Mouse (Mus musculus): ENCODE results near the gene 1810013L24Rik. TPM values are rescaled to one million over a fixed set of nuclear protein-coding genes. Genes with fewer than 3 reads are reported as not detected.

The 1810013L24Rik gene
- 12.5 and 13.8 TPM in 2 replicates for polyA plus RNA-seq (2014; fragmentation: Nextera tagmentation; extraction: Ambion mirVana)

GRCm38 (mm10) chr16:8829564-8830359 is at the start of gene 1810013L24Rik:
1810013L24Rik (plus strand) TSS chr16:8830100.
- ATAC-seq (replicated peaks; ENCODE audit: low FRiP score) = peak; percentile 91

GRCm38 (mm10) chr16:8780187-8780586 is 49.7 kb upstream of the 1810013L24Rik start:
- Histone ChIP-seq H3K36me3 (ENCODE audit: control insufficient read depth, insufficient read depth, low read length) (no peaks in the 10 kb centered on the region), H3K9me3 (ENCODE audit: control insufficient read depth, low read length) (no peaks in the 10 kb centered on the region), H3K9ac (ENCODE audit: low read depth, low read length) (no peak overlapping the region), H3K4me2 (no peak overlapping the region), H3K4me3 (ENCODE audit: low read depth, low read length) (no peak overlapping the region), H3K27me3 (replicated peaks; ENCODE audit: control insufficient read depth, insufficient read depth, low read length) (no peaks in the 10 kb centered on the region), H3K4me1 (replicated peaks; ENCODE audit: control insufficient read depth, insufficient read depth, low read length) (peaks cover 7% of the 10 kb centered on the region; the same call in 1 of the 2 replicates), H3K27ac (ENCODE audit: low read depth, low read length) (no peak overlapping the region)
- no peak for DNase-seq (ENCODE audit: low spot score)
- WGBS = 48% methylated on average over 3 of the region's 3 CpGs
- ATAC-seq (replicated peaks; ENCODE audit: low FRiP score) = no peak

More at GRCm38 (mm10) chr16:8829564-8830359, at the start of gene 1810013L24Rik:
- DNase-seq (ENCODE audit: low spot score) = peak; percentile 94
- H3K4me2 ChIP-seq = peak within 1 kb of the TSS; percentile 99
- H3K27me3 ChIP-seq (replicated peaks; ENCODE audit: control insufficient read depth, insufficient read depth, low read length) = no peaks in the 10 kb centered on the region
- WGBS = under 1% methylated on average over 80 of the region's 80 CpGs
- no peaks in the 10 kb centered on the region for H3K9me3 ChIP-seq (ENCODE audit: control insufficient read depth, low read length)
- H3K36me3 ChIP-seq (ENCODE audit: control insufficient read depth, insufficient read depth, low read length) = peaks cover 11% of the 10 kb centered on the region; the same call in 1 of the 2 replicates
- peak within 1 kb of the TSS; percentile 100 for H3K27ac ChIP-seq (ENCODE audit: low read depth, low read length)
- peaks cover 15% of the 10 kb centered on the region for H3K4me1 ChIP-seq (replicated peaks; ENCODE audit: control insufficient read depth, insufficient read depth, low read length)
- peak within 1 kb of the TSS; percentile 84 for H3K4me3 ChIP-seq (ENCODE audit: low read depth, low read length)
- H3K9ac ChIP-seq (ENCODE audit: low read depth, low read length) = peak within 1 kb of the TSS; percentile 91

- H3K4me3 ChIP-seq (ENCODE audit: low read depth, low read length) = no peak overlapping the region
- no peak for DNase-seq (ENCODE audit: low spot score)
- H3K4me2 ChIP-seq = no peak overlapping the region
- WGBS = 58% methylated on average over 6 of the region's 6 CpGs
- H3K9ac ChIP-seq (ENCODE audit: low read depth, low read length) = no peak overlapping the region
- no peaks in the 10 kb centered on the region for H3K36me3 ChIP-seq (ENCODE audit: control insufficient read depth, insufficient read depth, low read length)
- H3K4me1 ChIP-seq (replicated peaks; ENCODE audit: control insufficient read depth, insufficient read depth, low read length) = peaks cover 7% of the 10 kb centered on the region; the same call in 1 of the 2 replicates
- no peaks in the 10 kb centered on the region for H3K9me3 ChIP-seq (ENCODE audit: control insufficient read depth, low read length)
- peak; percentile 78 for ATAC-seq (replicated peaks; ENCODE audit: low FRiP score)
- no peak overlapping the region for H3K27ac ChIP-seq (ENCODE audit: low read depth, low read length)
- H3K27me3 ChIP-seq (replicated peaks; ENCODE audit: control insufficient read depth, insufficient read depth, low read length) = no peaks in the 10 kb centered on the region
Measured at GRCm38 (mm10) chr16:8781191-8781590, 48.7 kb upstream of the 1810013L24Rik start.

GRCm38 (mm10) chr16:8781660-8782059 is 48.2 kb upstream of the 1810013L24Rik start:
- no peak overlapping the region for H3K4me3 ChIP-seq (ENCODE audit: low read depth, low read length)
- peaks cover 7% of the 10 kb centered on the region; the same call in 1 of the 2 replicates for H3K4me1 ChIP-seq (replicated peaks; ENCODE audit: control insufficient read depth, insufficient read depth, low read length)
- no peak overlapping the region for H3K9ac ChIP-seq (ENCODE audit: low read depth, low read length)
- DNase-seq (ENCODE audit: low spot score) = no peak
- H3K27ac ChIP-seq (ENCODE audit: low read depth, low read length) = no peak overlapping the region
- H3K4me2 ChIP-seq = no peak overlapping the region
- no peak for ATAC-seq (replicated peaks; ENCODE audit: low FRiP score)
- H3K27me3 ChIP-seq (replicated peaks; ENCODE audit: control insufficient read depth, insufficient read depth, low read length) = no peaks in the 10 kb centered on the region
- H3K9me3 ChIP-seq (ENCODE audit: control insufficient read depth, low read length) = no peaks in the 10 kb centered on the region
- no peaks in the 10 kb centered on the region for H3K36me3 ChIP-seq (ENCODE audit: control insufficient read depth, insufficient read depth, low read length)
- WGBS = 82% methylated on average over 2 of the region's 2 CpGs

- Histone ChIP-seq H3K4me2 (no peak overlapping the region), H3K9me3 (ENCODE audit: control insufficient read depth, low read length) (no peaks in the 10 kb centered on the region), H3K36me3 (ENCODE audit: control insufficient read depth, insufficient read depth, low read length) (no peaks in the 10 kb centered on the region), H3K4me1 (replicated peaks; ENCODE audit: control insufficient read depth, insufficient read depth, low read length) (peaks cover 7% of the 10 kb centered on the region; the same call in 1 of the 2 replicates), H3K27me3 (replicated peaks; ENCODE audit: control insufficient read depth, insufficient read depth, low read length) (no peaks in the 10 kb centered on the region), H3K4me3 (ENCODE audit: low read depth, low read length) (no peak overlapping the region), H3K27ac (ENCODE audit: low read depth, low read length) (no peak overlapping the region), H3K9ac (ENCODE audit: low read depth, low read length) (no peak overlapping the region)
- DNase-seq (ENCODE audit: low spot score) (no peak), ATAC-seq (replicated peaks; ENCODE audit: low FRiP score) (no peak)
- WGBS = 70% methylated on average over 16 of the region's 16 CpGs
Measured at GRCm38 (mm10) chr16:8783198-8783913, 46.5 kb upstream of the 1810013L24Rik start.

GRCm38 (mm10) chr16:8784753-8785152 is 45.1 kb upstream of the 1810013L24Rik start:
- Histone ChIP-seq H3K4me2 (no peak overlapping the region), H3K36me3 (ENCODE audit: control insufficient read depth, insufficient read depth, low read length) (no peaks in the 10 kb centered on the region), H3K9me3 (ENCODE audit: control insufficient read depth, low read length) (no peaks in the 10 kb centered on the region), H3K4me3 (ENCODE audit: low read depth, low read length) (no peak overlapping the region), H3K4me1 (replicated peaks; ENCODE audit: control insufficient read depth, insufficient read depth, low read length) (peaks cover 7% of the 10 kb centered on the region; the same call in 1 of the 2 replicates), H3K27me3 (replicated peaks; ENCODE audit: control insufficient read depth, insufficient read depth, low read length) (no peaks in the 10 kb centered on the region), H3K27ac (ENCODE audit: low read depth, low read length) (no peak overlapping the region), H3K9ac (ENCODE audit: low read depth, low read length) (no peak overlapping the region)
- DNase-seq (ENCODE audit: low spot score) (no peak), ATAC-seq (replicated peaks; ENCODE audit: low FRiP score) (no peak)
- WGBS = 45% methylated on average over 3 of the region's 3 CpGs

- no peak overlapping the region for H3K4me2 ChIP-seq
- WGBS = 77% methylated on average over 4 of the region's 4 CpGs
- no peak overlapping the region for H3K9ac ChIP-seq (ENCODE audit: low read depth, low read length)
Measured at GRCm38 (mm10) chr16:8790886-8791285, 39.0 kb upstream of the 1810013L24Rik start.

GRCm38 (mm10) chr16:8791949-8792557 is 37.8 kb upstream of the 1810013L24Rik start, which contains the start of gene Usp7:
Usp7 (minus strand) TSS chr16:8792308.
- no peak for DNase-seq (ENCODE audit: low spot score)
- no peak within 1 kb of the TSS for H3K9ac ChIP-seq (ENCODE audit: low read depth, low read length)
- H3K4me2 ChIP-seq = no peak within 1 kb of the TSS
- no peak for ATAC-seq (replicated peaks; ENCODE audit: low FRiP score)
- H3K27me3 ChIP-seq (replicated peaks; ENCODE audit: control insufficient read depth, insufficient read depth, low read length) = no peaks in the 10 kb centered on the region
- no peak within 1 kb of the TSS for H3K4me3 ChIP-seq (ENCODE audit: low read depth, low read length)
- H3K4me1 ChIP-seq (replicated peaks; ENCODE audit: control insufficient read depth, insufficient read depth, low read length) = no peaks in the 10 kb centered on the region
- no peak within 1 kb of the TSS for H3K27ac ChIP-seq (ENCODE audit: low read depth, low read length)
- no peaks in the 10 kb centered on the region for H3K36me3 ChIP-seq (ENCODE audit: control insufficient read depth, insufficient read depth, low read length)
- no peaks in the 10 kb centered on the region for H3K9me3 ChIP-seq (ENCODE audit: control insufficient read depth, low read length)
- WGBS = 87% methylated on average over 20 of the region's 20 CpGs

More at GRCm38 (mm10) chr16:8790886-8791285, 39.0 kb upstream of the 1810013L24Rik start:
- Histone ChIP-seq H3K36me3 (ENCODE audit: control insufficient read depth, insufficient read depth, low read length) (no peaks in the 10 kb centered on the region), H3K27me3 (replicated peaks; ENCODE audit: control insufficient read depth, insufficient read depth, low read length) (no peaks in the 10 kb centered on the region), H3K4me3 (ENCODE audit: low read depth, low read length) (no peak overlapping the region), H3K9me3 (ENCODE audit: control insufficient read depth, low read length) (no peaks in the 10 kb centered on the region), H3K4me1 (replicated peaks; ENCODE audit: control insufficient read depth, insufficient read depth, low read length) (no peaks in the 10 kb centered on the region), H3K27ac (ENCODE audit: low read depth, low read length) (no peak overlapping the region)
- DNase-seq (ENCODE audit: low spot score) (no peak), ATAC-seq (replicated peaks; ENCODE audit: low FRiP score) (no peak)
